Mouse (Mus musculus): Measurements from ENCODE around the gene Zfp383.
"Not testable (repeated sequence)": the region's sequence is repeated elsewhere in the genome, so short reads cannot be mapped to it uniquely, and the experiment has no call there.

Zfp383 gene

DNA sequence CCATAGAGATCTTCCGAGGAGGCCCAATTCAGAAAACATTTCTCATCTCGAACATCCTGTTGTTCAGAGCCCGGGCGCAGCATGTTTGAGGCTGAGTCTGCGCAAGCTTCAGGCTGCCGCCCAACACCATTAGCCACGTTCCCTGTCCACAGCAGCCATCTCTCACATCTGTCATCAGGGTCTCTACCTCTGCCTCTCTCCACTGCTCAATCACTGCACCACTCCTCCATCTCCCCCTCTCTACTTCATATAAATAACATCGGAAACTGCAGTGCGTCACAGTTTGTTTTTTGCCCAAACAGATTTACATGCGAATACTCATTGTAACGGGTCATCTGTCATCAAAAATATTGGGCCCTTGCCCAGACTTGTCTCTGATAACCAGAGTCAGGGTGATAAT, 33.0 kb downstream of the Zfp383 start:
- DNase-seq (ENCODE audit: low spot score in 2 of 2): no peak

DNA sequence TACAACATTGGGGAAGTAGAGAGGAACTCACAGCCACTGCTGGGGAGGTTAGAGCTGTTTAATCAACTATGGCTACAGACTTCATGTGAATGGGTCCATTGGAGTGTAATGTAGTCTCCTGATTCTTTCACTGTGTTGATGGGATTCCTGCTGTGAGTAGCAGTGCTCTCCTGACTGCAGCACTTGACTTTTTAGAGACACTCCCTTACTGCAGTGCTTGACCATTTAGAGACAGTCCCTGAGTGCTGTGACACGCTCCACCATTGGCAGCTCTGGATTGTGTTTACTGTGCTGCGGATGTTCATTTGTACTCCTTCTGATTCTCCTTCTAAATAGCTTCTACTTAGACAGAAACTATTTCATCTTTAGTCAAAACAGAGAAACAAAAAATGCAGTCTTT, 34.7 kb downstream of the Zfp383 start:
- DNase-seq (ENCODE audit: low spot score in 2 of 2): no peak

GRCm38 (mm10) chr7:29943720-29944119, 35.7 kb downstream of the Zfp383 start:
- DNase-seq (ENCODE audit: low spot score in 2 of 2): no peak

DNA sequence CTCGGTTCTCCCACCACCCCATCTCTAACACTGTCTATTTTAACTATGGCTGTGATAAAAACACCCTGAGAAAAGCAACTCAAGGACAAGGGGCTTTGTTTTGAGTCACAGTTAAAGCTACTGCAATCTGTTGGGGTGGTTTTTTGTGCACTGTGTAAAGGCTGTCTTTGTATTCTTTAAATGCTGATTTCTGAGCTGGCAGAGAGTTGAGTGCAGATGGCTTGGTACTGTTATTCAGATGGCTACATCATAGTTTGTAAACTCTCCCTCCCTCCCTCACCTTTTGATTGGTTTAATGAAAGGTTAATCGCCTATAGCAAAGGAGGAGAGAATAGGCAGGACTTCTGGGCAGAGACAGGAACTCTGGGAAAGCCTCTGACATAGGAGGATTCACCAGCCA, 36.2 kb downstream of the Zfp383 start:
- DNase-seq (ENCODE audit: low spot score in 2 of 2): no peak

- DNase-seq (ENCODE audit: low spot score in 2 of 2): no peak
These were observed 45.1 kb downstream of the Zfp383 start for GRCm38 (mm10) chr7:29953086-29953485.

DNA sequence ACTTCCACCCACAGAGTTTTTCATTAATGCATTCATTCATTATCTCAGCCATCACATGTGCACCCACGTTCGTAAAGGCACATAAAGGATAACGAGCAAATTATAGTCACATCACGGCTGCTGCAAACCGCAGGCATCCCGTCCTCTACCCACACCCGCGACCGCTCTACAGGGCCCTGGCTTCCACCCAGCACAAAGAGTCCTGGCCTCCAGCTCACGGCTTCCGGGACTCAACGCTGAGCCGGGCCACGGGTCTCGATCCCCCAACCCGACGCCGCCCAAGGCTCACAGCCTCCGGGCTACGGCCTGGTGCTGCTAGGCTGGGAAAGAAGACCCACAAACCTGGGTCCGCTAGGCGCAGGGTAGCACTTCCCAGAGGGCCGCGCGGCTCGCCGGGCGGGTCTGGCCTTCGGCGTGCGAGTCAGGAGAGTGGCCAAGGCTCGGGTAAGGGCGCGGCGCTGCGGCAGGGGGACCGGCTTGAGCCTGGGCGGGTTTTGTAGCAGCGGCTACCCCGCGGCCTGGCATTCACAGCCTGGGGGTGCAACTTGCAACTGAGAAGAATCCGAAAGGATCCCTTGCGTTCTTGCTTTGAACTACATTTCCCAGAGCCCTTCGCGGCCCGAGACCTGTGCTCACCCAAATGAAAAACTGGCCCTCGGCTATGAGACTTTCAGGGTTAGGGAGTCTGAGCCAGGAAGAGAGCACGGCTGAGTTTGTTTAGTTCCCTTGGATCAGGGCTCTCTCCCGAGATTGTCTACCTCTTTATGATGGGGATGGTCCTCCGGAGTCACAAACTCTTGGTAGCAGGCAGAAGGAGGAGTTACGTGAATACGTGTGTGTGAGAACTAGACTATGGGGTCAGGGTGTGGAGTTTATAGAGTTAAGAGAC, 45.7 kb downstream of the Zfp383 start, which contains the start of gene Zfp74:
Zfp74 (minus strand) TSS at position 577 of the 889 bp plus-strand sequence.
- DNase-seq (ENCODE audit: low spot score in 2 of 2): peak; percentile 66 to 77

DNA sequence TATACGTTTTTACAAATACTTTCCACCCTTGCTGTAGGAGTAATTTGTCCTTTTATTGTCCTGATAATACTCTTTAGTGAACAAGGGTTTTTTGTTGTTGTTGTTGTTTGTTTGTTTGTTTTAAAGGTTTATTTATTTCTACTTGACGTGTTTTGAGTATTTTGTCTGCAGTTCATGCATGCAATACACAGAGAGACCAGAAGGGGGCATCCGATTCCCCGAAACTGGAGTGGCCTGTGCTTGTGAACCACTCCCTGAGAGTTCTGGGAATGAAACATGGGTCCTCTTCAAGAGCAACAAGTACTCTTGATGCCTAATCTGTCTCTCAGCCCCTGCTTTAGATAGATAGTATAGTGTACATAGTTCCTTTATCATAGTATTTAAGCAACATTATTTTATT, 46.7 kb downstream of the Zfp383 start:
- DNase-seq (ENCODE audit: low spot score in 2 of 2): peak in 1 of 2 experiments; percentile 49

DNA sequence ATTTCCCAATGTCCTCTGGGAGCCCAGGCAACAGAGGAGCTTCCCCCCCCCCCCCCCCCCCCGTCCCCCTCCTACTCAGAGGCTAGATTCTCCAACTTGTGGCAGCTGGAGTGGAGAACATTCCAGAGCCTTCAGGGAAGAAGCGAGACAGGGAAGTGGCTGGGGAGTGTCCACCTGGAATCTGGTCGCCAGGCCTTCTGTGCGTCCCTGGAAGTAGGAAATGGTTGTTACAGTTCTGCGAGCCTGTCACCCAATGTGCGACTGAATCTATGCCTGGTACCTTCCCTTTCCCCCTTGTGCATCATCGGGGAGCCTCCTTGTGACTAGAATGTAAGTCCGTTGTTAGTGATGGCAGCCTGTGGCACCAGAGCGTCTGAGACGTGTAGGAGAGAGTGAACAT, 48.2 kb downstream of the Zfp383 start:
- DNase-seq (ENCODE audit: low spot score in 2 of 2): no peak

DNA sequence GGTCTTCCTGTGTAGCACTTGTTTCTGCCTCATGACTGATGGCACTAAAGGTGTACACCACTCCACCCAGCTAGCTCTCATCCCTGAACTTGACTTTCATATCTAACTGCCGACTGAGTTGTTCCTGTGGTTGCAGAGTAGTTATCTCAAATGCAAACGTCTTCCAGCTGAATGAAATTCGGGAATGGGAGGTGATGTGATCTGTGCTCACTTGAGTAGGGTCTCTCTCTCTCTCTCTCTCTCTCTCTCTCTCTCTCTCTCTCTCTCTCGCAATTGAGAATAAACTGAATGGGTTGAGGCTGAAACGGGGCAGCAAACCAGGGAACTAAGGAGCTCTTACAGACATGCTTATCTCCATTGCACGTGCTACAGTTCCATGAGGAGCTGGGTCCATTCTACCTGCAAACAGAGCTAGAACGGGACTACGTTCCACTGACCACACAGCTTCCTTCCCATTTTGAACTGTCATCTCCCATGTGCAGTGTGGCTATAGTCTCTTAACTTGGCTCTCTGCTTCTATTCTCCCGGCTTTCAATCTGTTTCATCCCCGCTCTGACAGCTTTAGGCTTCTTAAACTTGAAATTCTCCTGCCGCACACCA, 50.2 kb downstream of the Zfp383 start:
- DNase-seq (ENCODE audit: low spot score in 2 of 2): no peak

- no peak for DNase-seq (ENCODE audit: low spot score in 2 of 2)
These were observed 51.0 kb downstream of the Zfp383 start for GRCm38 (mm10) chr7:29959004-29959403.

- DNase-seq (ENCODE audit: low spot score in 2 of 2): not testable (repeated sequence)
These were observed 57.2 kb downstream of the Zfp383 start for GRCm38 (mm10) chr7:29965115-29965810.

All from thymus, postnatal 10 days (tissue).